Mouse (Mus musculus) activated CD4-positive, CD25-positive, alpha-beta regulatory T cell, adult 4 months (primary cell): ENCODE measurements around the gene Tmem183a. TPM values are rescaled to one million over a fixed set of nuclear protein-coding genes. Genes with fewer than 3 reads are reported as not detected.

Source experiments
- ATAC-seq: one replicate; pipeline ENCODE4 v1.8.0; 2017
- polyA plus RNA-seq, 2 experiments: library from polyadenylated mRNA; unstranded; fragments of 100-300 nt; shearing (Covaris generic); gene quantifications; one replicate each; pipeline ENCODE4 v1.2.1; 2017

The Tmem183a gene
- polyA plus RNA-seq, 2 experiments from 2014 or later = 23.6 to 33.3 TPM

DNA sequence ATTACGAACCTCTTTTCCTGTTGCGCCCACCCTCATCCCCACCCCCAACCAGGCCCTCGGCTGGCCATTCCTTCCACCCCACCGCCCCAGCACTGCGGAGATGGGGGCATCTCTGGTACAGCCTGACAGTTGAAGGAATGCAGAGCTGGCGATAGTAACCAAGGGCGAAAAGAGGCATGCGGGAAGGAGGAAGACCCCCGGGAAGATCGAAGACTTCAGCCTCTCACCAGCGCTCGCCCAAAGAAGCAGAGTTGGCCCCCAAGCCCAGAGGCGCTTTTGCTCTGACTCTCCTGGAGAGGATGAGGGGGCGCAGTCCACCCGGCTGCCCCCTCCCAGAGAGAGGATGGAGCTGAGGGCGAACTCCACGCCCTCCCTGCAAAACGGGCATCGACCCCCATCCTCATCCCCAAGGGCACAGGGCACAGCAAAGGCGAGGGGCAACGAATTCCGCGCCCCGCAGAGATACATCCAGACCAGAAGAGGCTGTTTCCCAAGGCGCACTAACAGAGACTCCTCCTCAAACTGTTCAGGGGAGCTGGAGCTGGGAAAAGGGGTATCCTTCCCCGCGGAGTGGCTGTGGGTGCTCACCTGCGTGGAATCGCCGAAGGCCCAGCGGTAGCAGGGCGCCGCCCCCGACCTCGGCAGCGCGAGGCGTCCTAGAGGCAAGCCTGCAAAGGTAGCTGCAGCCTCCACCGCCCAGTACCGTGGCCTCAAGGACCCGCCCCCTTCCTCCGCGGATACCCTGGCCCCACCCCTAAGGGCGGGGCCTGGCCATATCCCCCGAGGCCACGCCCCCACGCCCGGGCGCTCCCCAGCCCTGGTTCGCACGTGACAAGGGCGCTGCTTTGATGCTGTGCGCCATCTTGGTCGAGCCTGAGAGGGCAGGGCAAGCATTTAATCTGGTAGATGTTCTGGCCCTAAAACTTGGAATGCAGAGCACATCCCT lies 17.5 kb downstream of the Tmem183a start:
- ATAC-seq = peak; percentile 66

DNA sequence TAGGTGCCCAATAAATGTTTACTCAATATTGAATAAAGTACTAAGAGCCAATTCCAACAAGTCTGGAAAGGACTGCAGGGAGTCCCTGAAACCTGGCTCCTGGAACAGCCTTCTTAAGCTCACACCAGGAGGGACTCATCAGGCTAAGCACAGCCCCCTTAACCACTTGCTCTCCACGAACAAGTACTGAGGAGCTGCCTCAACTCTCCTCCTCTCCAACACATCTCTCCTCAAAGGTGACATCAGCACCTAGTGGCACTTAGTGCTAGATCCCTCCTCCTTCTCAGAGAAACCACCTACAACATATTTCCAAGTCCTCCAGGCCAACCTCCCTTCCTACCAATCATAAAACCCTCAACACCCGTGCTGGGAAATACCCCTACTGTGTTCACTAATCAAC lies 18.2 kb downstream of the Tmem183a start:
- ATAC-seq = no peak

DNA sequence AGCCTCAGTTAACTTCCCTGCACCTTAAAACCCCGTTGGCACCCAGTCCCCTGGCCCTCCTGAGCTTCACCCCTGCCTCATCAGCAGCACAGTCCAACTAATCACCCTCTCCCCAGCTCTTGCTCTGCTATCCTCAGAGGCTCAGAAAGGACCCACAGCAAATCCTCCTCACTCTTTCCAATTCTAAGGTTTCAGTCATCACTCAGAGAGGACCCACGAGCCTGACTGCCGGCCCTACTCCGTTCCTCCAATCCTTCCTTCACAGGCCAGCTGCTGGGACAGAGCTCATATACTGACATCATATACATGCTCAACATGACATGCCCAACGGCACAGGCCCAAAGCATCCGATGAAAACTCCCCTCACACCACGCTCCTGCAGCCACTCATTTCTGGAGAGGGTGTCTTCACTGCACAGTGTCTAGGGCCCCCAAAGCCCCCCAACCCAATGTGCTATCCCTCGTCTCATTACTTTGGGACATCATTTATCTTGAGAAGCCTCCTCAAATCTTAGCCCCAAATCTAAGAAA lies 18.9 kb downstream of the Tmem183a start:
- no peak for ATAC-seq

- no peak for ATAC-seq
Measured at GRCm38 (mm10) chr1:134342278-134342664, 19.5 kb downstream of the Tmem183a start.

DNA sequence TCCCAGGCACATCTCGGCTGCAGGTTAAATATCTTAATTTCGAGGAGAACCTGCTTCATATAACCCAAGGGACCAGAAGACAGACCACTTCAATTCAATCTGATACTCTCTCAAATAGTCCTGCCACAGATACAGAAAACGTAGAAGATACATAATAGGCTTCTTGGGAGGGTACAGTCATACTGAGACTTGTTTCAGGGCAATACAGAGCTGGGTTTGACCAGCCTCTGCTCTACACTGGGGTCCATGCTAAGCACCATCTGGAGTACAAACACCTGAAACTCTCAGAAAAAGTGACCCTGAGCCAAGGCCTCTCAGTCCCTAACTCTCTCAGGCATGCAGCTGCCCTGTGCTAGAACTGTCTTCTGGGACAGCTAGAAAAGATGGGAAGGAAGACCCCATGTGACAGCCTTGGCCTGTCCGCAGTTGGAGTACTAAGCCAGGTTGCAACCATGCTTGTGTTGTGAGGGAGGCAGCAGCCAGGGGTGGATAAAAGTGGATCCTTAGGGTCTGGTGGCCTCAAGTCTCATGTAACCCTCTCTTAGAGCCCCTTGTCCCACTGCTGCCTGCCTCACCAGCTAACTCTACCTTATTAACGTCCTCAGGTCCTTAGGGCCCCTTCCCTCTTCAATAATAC lies 20.0 kb downstream of the Tmem183a start:
- no peak for ATAC-seq

DNA sequence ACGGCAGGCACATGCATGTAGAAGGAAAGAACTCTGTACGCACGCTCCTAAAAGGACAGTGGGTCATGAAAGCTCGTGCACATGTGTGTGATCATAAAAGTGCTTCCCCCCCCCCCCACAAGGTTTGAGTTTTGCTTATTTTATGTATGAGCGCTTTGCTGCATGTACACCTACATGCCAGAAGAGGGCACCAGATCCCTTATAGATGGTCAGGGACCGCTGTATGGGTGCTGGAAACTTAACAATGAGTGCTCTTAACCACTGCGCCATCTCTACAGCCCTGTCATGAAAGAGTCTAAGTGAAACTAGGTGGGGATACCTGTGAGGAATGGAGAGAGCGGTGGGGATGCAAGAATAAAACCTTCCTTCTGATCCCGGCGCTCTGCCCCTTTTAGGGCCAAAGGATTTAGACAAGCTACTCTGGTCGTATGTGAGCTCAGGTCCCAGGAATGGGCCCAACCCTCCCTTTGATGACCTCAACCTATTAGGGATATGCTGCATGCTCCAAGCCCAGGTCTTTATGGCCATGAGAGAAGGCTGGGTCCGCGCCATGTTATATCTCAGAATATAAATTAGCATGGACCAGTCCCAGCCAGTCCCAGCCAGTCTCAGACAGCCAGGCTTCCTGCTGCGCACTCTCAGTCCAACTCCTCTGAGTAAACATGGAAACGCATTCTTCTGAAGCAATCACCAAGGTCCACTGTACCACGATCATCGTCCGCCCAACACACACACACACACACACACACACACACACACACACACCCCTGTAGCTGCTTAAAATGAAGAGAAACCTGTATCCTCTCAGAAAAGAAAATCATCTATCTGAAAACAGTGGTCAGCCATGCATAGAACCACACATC lies 21.8 kb downstream of the Tmem183a start:
- no peak for ATAC-seq

DNA sequence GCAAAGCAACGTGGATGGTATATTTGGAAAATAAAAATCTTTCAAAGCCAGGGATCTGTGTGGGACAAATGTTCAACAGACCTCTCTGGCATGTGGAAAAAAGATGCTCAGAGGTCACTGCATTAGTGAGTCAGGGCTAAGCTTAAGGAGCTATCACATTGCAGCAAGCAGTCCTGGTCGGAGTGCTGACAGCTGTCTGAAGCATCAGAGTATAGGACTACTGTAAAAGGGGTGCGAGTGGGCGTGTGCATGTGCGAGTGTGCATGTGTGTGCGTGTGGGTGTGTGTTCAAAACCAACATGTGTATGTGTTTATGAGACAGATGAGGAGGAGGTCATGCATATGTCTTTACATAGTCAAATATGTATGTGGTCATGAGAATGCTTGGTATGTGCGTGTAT lies 22.6 kb downstream of the Tmem183a start:
- ATAC-seq = no peak

GRCm38 (mm10) chr1:134336958-134337710 lies 24.6 kb downstream of the Tmem183a start:
- ATAC-seq = no peak

DNA sequence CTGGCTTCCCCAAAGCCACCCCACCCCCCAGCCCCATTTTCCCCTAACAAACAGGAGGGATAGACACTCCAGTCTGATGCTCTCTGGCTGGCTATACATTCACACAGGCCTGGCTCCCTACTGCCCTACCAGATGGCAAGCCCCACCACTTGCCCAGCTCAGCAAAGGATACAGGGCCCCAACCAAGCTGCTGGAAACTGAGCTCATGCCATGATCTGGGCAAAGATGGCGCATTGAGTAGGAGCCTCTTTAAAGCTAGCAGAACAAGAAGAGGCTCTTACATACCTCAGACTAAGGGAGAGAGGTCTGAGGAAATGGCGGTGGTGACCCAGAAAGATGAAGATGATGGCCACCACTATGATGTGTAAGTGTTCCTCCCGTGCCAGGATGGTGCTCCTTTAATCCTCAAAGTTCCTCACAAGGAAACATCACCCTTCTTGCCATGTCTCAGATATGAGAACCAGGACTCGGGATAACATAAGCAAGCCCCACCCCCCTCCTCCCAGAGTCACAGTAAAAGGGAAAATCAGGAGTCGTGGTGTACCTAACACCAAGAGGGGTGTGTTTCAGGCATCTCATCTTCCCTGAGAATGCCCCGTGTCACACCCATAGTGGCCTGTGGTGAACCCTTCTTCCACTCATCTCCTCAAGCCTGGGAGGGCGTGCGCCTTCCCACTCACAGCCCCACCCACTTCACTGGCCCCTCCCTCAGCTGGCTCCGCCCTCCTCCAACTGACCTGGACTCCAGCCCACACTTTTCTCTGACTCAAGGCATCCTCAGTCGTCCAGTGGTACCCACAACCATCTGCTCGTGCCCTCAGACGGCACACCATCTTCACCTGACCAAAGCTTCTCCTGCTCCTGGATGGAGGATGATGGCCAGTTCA lies 25.6 kb downstream of the Tmem183a start:
- no peak for ATAC-seq

GRCm38 (mm10) chr1:134335211-134335923 lies 26.4 kb downstream of the Tmem183a start:
- ATAC-seq = no peak

- no peak for ATAC-seq
Measured at GRCm38 (mm10) chr1:134334111-134334827, 27.5 kb downstream of the Tmem183a start.

GRCm38 (mm10) chr1:134333371-134334110 lies 28.2 kb downstream of the Tmem183a start:
- no peak for ATAC-seq

GRCm38 (mm10) chr1:134332770-134333271 lies 29.0 kb downstream of the Tmem183a start, which contains the start of gene Ppfia4:
TSS of gene Ppfia4 (minus strand) at chr1:134332928.
- ATAC-seq = no peak

- ATAC-seq = no peak
Measured at GRCm38 (mm10) chr1:134331879-134332635, 29.7 kb downstream of the Tmem183a start.

DNA sequence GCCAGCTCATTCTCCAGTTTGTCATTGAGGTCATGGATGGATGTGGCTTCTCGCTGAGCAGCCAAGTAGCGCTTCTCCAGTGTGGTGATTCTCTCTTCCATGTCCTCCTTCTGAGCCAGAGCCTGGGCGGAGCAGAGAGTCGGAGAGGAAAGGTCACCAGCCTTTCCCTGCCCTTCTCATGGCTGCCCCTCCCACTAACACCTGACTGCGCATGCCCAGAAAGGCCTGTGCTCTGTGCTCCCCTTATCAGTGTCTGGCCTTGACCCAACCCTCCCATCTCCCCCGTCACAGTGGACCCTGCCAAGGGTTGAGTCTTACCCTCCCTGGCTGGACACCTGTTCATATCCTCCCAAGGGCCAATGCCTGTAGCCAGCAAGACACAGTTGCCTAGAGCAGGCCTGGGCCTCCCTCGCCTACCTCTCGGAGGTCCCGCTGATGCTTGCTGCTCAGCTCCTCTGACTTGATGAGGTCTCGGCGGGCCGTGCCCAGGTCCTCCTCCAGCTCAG lies 34.9 kb downstream of the Tmem183a start:
- ATAC-seq = no peak

GRCm38 (mm10) chr1:134322591-134322990 lies 39.2 kb downstream of the Tmem183a start:
- ATAC-seq = no peak

DNA sequence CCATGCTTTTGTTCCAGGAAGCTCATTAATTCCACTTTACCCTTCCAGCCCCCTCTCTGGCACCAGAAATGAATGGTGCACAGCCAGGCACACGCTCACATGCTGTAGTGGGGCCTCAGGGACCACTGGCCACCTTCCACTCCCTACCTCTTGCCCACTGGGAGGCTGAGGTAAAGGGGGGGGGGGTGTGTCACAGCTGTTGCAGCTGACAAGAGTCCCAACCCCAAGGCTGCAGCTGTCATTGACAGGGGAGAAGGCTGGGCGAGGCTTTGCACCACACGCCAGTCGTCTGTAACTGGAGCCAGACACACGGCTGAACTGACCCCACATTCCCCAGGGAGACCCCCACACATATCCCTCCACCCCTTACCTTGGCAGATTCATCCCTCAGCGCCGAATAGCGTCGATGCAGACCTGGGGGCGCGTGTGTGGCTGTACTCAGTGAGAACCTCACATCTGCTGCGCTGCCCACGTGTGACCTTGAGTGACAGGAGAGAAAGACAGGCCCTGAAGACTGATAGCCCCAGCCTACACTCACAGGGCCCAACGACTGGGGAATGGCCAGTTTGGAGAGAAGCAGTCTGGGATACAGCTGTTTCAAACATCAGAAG lies 41.0 kb downstream of the Tmem183a start:
- no peak for ATAC-seq
